Mouse (Mus musculus) liver, adult 2 months (tissue): Measurements from ENCODE around the gene Plagl1.

Source experiments
- CTCF ChIP-seq: fragments of 200-500 bp; IDR thresholded peaks from 2 replicates; pipeline ENCODE4 v1.5.1; 2011; ENCODE audit warnings: low read depth, low read length, control low read depth
- POLR2A ChIP-seq: fragments of 200-500 bp; IDR thresholded peaks from 2 replicates; pipeline ENCODE4 v1.6.1; 2011; ENCODE audit warnings: low read length, control low read depth; ENCODE audit not compliant: insufficient read depth; ENCODE audit errors: extremely low read depth

DNA sequence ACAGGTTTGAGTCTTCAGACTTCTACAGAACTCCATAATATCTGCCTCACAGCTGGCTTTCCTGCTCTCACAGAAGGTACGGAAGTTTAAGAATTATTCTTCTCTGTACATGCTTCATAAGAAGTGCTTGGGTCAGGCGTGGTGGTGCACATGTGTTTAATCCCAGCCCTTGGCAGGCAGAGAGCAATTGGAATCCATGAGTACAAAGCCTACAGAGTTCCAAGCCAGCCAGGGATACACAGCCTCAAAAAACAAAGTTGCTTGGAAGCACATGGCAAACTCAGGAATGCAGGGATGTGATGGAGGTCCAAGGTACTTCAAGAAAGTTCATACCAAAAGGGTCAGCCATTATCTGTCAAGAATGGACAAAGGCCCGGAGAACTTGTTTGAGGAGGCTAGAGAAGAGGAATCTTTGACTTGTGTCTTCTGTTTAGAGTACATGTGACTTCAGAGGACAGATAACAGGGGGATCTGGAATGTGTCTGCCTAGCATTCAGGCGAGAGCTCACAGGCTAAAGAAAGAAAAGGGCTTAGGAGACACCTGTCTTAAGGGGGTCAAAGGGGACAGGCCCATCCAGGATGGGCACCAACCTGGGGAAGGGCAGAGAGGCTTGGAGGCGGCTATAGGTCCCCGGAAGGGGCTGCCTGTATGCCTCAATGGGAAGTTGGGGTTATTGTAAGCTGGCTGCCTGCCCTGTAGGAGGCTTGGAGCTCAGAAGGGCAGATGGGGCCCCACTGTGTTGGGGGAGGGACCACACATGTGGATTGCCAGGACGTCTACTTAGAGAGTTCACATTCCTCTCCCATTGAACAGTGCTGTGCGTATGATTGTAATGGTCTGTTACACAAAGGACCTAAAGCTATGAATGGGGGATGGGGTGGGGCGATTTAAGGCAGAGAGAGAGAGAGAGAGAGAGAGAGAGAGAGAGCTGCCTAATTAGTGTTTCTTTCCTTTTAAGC is 56.7 kb downstream of the Plagl1 start:
- TF ChIP-seq POLR2A (no peak), CTCF (no peak)
